Mouse (Mus musculus) splenic B cell, adult 2 months (primary cell): ENCODE results near the gene Cst6.

ENCODE experiments used
- DNase-seq: peaks from one replicate; pipeline ENCODE4 v3.0.0-alpha.2; 2011; ENCODE audit warnings: low read depth, low spot score
- H3K27me3 ChIP-seq: 2 replicates; pipeline ENCODE4 v1.6.1; 2012; ENCODE audit warnings: mild to moderate bottlenecking, low read length, moderate library complexity, mixed read lengths; ENCODE audit not compliant: control insufficient read depth, poor library complexity, insufficient read depth, severe bottlenecking
- H3K36me3 ChIP-seq: 2 replicates; pipeline ENCODE4 v1.6.1; 2012; ENCODE audit warnings: mild to moderate bottlenecking, low read length, moderate library complexity, mixed read lengths; ENCODE audit not compliant: control insufficient read depth, poor library complexity, insufficient read depth, severe bottlenecking

The Cst6 gene

DNA sequence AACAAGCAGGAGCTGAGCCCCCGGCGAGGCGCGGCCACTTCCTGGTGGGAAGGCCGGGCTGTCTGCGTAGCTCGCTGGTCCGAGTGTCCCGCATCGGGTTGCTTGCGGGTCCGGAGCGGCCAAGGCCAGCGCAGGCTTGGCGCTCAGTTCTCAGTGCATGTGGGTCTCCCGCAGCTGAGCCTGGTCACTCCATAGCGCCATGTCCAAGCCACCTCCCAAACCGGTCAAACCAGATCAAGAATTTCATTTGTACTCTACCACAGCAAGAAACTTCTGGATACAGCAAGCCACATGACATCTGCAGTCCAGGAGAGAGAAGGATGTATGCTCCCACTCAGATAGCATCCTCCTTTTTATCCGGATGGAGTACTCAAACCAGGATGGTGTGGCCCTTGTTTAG, 21.4 kb downstream of the Cst6 start:
- no peaks in the 10 kb centered on the region for H3K27me3 ChIP-seq
- DNase-seq, result no peak
- no peaks in the 10 kb centered on the region for H3K36me3 ChIP-seq

DNA sequence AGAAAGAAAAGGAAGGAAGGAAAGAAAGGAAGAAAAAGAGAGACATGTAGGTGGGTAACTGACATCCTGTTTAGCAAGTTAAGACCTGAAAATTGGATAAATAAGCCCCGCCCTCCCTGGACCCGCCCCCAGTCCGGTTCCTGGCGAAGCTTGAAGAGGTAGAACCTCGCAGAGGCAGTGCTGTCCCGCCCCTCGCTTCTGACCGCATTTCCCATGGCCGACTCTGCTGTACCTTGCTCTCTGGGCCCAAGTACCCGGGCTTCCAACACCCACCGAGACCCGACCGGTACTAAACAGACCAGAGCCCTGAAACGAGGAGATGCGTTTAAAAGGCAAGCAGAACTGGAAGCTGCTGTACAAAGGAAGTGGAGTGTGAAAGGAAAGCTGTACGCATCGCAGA, 25.6 kb downstream of the Cst6 start:
- H3K27me3 ChIP-seq, result no peaks in the 10 kb centered on the region
- H3K36me3 ChIP-seq, result no peaks in the 10 kb centered on the region
- DNase-seq, result peak; percentile 18

DNA sequence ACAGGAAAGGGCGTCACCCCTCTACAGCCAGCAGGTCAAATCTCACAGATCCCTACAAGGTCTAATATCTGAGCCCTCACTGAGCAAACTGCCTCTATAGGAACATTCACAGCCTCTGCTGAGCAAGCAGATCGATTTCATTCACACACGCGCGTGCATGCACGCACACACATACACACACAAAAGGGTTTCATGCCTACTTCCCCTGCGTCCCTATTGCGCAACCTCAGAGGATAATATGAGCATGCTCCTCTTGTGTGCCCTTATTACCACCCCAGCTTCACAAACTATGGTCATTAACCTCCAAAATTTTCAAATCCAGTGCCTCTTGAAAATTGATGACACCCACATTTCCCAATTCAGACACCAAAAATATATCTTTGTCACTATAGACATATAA, 36.2 kb downstream of the Cst6 start:
- Histone ChIP-seq H3K36me3 (no peaks in the 10 kb centered on the region), H3K27me3 (no peaks in the 10 kb centered on the region; the same call in 1 of the 2 replicates)
- DNase-seq, result no peak

DNA sequence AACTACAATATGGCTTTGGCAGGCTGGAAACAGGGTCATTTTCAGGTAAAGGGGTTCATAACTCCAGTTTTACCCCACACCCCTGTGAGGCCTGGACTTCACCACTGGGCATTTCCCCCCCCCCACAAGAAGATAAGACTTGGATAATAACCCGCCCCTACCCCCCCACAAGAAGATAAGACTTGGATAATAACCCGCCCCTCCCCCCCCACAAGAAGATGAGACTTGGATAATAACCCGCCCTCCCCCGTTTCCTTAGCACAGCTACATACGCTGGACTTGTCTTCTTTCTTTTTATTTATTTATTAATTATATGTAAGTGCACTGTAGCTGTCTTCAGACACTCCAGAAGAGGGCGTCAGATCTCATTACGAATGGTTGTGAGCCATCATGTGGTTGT, 40.3 kb downstream of the Cst6 start:
- H3K27me3 ChIP-seq, result no peaks in the 10 kb centered on the region; the same call in 1 of the 2 replicates
- DNase-seq, result peak; percentile 38
- no peaks in the 10 kb centered on the region for H3K36me3 ChIP-seq

DNA sequence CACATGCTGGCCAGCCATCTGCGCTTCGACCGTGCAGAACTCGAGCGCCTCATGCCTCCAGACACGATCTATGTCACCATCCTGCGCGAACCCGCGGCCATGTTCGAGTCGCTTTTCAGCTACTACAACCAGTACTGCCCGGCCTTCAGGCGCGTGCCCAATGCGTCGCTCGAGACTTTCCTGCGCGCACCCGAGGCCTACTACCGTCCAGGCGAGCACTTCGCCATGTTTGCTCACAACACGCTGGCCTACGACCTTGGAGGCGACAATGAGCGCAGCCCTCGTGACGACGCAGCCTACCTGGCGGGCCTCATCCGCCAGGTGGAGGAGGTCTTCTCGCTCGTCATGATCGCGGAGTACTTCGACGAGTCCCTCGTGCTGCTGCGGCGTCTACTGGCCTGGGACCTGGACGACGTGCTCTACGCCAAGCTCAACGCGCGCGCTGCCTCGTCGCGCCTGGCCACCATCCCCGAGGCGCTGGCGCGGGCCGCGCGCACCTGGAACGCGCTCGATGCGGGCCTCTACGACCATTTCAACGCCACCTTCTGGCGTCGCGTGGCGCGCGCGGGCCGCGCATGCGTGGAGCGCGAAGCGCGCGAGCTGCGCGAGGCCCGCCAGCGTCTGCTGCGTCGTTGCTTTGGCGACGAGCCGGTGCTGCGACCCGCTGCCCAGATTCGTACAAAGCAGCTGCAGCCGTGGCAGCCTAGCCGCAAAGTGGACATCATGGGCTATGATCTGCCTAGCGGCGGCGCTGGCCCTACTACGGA, 42.2 kb downstream of the Cst6 start:
- H3K36me3 ChIP-seq, result no peaks in the 10 kb centered on the region
- H3K27me3 ChIP-seq, result no peaks in the 10 kb centered on the region; the same call in 1 of the 2 replicates
- peak; percentile 20 for DNase-seq

DNA sequence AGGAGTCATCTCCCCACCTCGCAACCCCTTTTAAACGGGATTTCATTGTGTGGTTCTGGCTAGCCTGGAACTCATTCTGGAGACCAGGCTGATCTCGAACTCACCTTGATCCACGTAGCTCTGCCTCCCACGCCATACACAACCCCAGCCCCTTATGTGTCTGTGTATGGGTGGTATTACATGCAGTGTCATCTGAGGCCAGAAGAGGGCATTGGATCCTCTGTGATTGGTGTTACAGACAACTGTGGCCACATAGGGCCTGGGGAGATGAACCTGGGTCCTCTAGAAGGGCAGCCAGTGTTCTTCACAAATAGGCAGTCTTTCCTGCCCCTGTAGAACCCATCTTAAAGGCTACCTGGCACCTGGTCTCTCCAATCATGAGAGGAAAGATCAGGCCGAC, 43.1 kb downstream of the Cst6 start:
- H3K36me3 ChIP-seq, result no peaks in the 10 kb centered on the region
- DNase-seq, result peak; percentile 17
- H3K27me3 ChIP-seq, result no peaks in the 10 kb centered on the region; the same call in 1 of the 2 replicates

DNA sequence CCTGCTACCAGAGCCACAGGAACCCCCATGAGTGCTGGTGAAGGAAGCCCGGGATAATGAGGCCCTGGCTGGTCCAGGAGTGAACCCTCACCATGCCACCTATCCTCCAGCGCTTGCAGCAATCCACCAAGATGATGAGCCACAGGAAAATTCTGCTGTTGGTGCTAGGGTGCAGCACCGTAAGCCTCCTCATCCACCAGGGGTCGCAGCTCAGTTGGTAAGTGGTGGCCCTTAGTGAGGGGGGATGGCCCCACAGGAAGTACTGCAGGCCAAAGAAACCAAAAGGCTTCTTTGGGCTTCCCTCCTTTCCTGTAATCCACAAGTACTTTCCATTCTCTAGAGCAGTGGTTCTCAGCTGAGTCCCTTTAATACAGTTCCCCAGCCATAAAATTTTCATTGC, 46.9 kb downstream of the Cst6 start:
- Histone ChIP-seq H3K27me3 (no peaks in the 10 kb centered on the region), H3K36me3 (no peaks in the 10 kb centered on the region)
- DNase-seq, result peak; percentile 84

DNA sequence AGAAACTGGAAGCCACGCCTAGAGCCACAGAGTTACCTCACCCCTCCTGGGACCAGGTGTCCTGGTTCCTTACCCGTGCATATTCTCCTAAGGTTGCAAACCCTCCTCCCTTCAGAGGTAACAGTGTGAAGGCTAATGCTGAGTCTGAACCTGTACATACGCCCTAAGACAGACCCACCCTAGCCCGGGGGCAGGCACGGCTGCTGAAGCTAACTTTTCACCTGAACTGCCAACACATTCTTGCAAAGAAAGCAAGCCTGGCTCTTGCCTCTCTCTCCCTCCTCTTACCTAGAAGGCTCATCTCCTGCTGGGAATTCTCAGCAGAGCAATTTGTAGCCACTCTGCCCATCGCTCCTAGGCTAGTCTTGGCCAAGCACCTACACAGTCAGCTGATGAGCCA, 48.8 kb downstream of the Cst6 start:
- H3K27me3 ChIP-seq, result no peaks in the 10 kb centered on the region
- H3K36me3 ChIP-seq, result no peaks in the 10 kb centered on the region
- DNase-seq, result no peak

DNA sequence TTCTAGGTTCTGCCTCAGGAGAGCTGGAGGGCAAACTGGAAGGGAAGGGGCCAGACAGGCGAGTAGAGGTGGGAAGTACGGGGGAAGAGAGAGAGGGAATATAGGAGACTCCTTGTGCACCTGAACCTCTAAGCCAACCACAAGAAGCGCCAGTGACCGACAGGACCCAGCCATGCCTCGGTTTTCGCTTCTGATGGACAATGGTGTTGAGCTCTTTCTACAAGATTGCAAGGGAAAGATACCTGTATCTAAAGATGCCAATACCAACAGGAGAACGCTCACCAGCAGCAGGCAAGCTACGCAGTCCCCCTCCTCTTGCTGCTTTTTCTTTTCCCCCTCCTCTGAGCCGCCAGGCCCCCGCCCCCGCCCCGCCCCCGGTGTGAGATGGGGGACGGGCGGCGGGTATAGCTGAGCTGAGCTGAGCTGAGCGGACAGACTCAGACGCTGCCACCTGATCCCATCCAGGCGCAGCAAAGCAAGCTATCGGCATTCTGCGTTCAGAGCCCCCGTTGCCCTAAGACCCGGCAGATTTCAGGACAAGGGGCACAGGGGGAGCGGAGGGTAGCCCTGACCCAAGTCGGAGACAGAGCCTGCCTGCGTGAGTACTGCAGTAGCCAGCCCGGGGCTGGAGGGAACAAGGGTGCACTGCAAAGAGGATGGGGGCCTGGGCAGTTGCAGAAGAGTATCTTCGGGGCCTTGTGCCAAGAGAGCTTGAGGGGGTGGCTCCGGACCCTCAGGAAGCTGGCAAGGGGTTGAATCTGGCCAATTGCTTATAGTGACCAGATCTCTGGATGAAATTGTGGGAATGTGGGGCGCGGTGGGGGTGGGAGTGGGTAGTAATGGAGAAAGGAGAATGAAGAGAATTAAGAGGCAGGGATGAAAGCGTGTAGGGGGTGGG, 51.2 kb downstream of the Cst6 start, which contains the start of gene Gal3st3:
Gal3st3 (plus strand) TSS at position 429 of the 898 bp plus-strand sequence.
- no peak for DNase-seq
- H3K36me3 ChIP-seq, result no peaks in the 10 kb centered on the region

DNA sequence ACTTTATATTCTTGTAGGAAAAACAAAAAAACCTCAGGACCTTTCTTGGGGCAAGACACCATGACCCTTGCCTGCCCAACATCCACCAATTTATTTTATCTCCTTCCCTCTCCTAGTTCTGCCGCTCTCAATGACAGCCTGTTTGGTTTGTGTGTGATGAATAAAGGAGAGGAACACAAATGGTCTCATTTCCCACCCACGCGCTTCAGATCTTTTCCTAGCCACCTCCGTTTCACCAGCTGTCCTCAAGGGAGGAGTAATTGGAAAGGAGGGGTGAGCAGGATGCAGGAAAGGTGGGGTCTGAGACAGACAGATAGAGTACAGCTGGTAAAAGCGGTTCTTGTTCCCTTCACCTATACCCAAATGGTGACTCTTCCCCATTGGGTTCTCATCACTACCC, 52.7 kb downstream of the Cst6 start:
- Histone ChIP-seq H3K36me3 (peaks cover 2% of the 10 kb centered on the region; the same call in 1 of the 2 replicates), H3K27me3 (no peaks in the 10 kb centered on the region)
- no peak for DNase-seq

More for the DNA sequence above, 51.2 kb downstream of the Cst6 start, which contains the start of gene Gal3st3:
- H3K27me3 ChIP-seq, result no peaks in the 10 kb centered on the region

DNA sequence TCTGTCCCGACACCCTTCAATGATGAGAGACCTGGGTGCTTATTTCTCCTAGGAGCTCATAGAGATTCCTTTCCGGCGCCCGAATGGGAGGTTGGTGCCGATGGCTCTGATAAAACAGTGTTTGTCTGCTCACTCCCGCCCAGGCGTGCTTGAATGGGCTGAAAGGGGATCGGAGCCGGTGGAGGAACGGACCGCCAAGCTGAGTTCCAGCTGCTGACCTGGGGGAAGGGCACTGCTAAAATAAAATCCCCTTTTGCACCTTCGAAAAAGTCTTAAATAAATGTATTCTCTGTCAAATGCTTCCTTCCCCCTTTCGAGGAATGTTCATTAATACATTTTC, 53.7 kb downstream of the Cst6 start:
- Histone ChIP-seq H3K36me3 (peaks cover 2% of the 10 kb centered on the region), H3K27me3 (no peaks in the 10 kb centered on the region)
- DNase-seq, result no peak

DNA sequence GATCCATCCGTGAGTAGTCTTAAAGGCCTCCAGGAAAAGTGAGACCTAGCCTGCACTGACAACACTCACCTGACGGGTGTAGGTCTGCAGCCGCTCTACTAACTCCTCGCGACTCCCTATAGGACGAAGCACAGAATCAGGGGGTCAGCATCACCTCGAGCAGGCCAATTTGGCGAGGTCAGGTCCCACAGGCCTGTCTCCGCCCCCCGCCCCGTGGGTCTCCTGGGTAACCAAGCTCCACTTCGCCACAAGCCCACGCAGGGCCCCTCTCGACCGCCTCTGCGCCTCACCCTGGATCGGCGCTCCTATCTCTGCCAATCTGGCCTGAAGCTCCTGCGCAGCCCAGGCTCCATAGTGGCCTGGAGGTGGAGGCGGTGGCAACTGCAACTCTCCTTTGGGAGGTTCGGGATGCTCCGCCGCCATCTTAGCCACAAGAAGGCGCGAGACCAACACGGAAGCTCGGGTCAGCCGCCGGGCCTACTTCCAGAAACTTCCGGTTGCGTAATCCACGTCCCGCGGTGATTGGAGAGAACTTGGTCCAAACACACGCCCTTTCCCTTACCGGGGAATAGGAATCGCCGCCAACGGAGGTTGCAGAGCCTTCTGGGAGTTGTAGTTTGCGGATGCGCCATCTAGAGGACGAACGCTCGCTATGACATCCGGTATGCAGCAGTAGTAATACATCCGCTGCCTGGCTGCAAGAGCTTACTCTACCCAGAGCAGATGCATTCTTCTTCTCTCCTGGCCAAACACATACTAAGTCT, 54.2 kb downstream of the Cst6 start, which contains the start of gene Sf3b2:
Sf3b2 (minus strand) TSS at position 484 of the 764 bp plus-strand sequence.
- H3K36me3 ChIP-seq, result peaks cover 2% of the 10 kb centered on the region
- H3K27me3 ChIP-seq, result no peaks in the 10 kb centered on the region
- peak; percentile 99 for DNase-seq
